Mouse (Mus musculus) ES-CJ7 (cell line): ENCODE data around the gene B020031M17Rik.
A peak's percentile ranks its signal among the peaks of the same experiment; 100 is the strongest.
"Not testable (repeated sequence)": the region's sequence is repeated elsewhere in the genome, so short reads cannot be mapped to it uniquely, and the experiment has no call there.

Experiments
- DNase-seq: peaks from one replicate; pipeline ENCODE4 v3.0.0; 2011; ENCODE audit warnings: low read depth, low spot score

Gene B020031M17Rik

GRCm38 (mm10) chr13:119950706-119951105 is at the start of gene B020031M17Rik:
TSS of gene B020031M17Rik (minus strand) at chr13:119950806.
- DNase-seq, result not testable (repeated sequence)

GRCm38 (mm10) chr13:119999215-119999614 is 48.6 kb upstream of the B020031M17Rik start:
- not testable (repeated sequence) for DNase-seq

- not testable (repeated sequence) for DNase-seq
Observed at GRCm38 (mm10) chr13:119998442-119999086, 48.0 kb upstream of the B020031M17Rik start.

GRCm38 (mm10) chr13:119991917-119992496 is 41.4 kb upstream of the B020031M17Rik start:
- not testable (repeated sequence) for DNase-seq

- not testable (repeated sequence) for DNase-seq
Observed at GRCm38 (mm10) chr13:119991264-119991663, 40.7 kb upstream of the B020031M17Rik start.

- not testable (repeated sequence) for DNase-seq
Observed at GRCm38 (mm10) chr13:119969163-119969562, 18.6 kb upstream of the B020031M17Rik start.

GRCm38 (mm10) chr13:119968193-119968592 is 17.6 kb upstream of the B020031M17Rik start:
- DNase-seq, result not testable (repeated sequence)

- DNase-seq, result peak; percentile 5
Observed at GRCm38 (mm10) chr13:119965968-119966367, 15.4 kb upstream of the B020031M17Rik start.

- DNase-seq, result not testable (repeated sequence)
Observed at GRCm38 (mm10) chr13:119965302-119965952, 14.8 kb upstream of the B020031M17Rik start.

GRCm38 (mm10) chr13:119962856-119963255 is 12.2 kb upstream of the B020031M17Rik start:
- DNase-seq, result not testable (repeated sequence)

GRCm38 (mm10) chr13:119955567-119955966 is 5.0 kb upstream of the B020031M17Rik start:
- not testable (repeated sequence) for DNase-seq

GRCm38 (mm10) chr13:119955089-119955488 is 4.5 kb upstream of the B020031M17Rik start:
- DNase-seq, result not testable (repeated sequence)

GRCm38 (mm10) chr13:119929172-119929571 is 21.4 kb downstream of the B020031M17Rik start, which contains the start of gene Gm21761:
TSS of gene Gm21761 (minus strand) at chr13:119929272.
- DNase-seq, result not testable (repeated sequence)

- not testable (repeated sequence) for DNase-seq
Observed at GRCm38 (mm10) chr13:119924597-119925340, 25.8 kb downstream of the B020031M17Rik start.

GRCm38 (mm10) chr13:119916966-119917722 is 33.5 kb downstream of the B020031M17Rik start:
- not testable (repeated sequence) for DNase-seq

- DNase-seq, result not testable (repeated sequence)
Observed at GRCm38 (mm10) chr13:119916449-119916848, 34.2 kb downstream of the B020031M17Rik start.
